Mouse (Mus musculus): ENCODE measurements around the gene Nek7.

Gene Nek7

DNA sequence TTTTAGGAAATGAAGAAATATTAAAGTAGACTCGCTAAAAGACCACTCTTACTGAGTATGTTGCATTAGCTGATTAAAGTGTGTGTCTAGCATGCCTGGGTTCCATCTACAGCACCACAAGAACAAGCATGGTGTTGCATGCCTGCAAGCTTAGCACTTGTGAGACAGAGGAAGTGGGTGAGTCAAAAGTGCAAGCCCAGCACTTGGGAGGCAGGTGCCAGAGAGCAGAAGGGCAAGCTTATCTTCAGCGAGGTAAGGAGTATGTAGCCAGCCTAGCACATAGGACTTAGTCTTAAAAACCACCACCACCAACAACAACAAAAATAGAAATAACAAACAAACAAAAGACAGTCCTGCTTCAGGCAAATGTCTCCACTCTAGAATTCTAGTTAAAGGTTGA lies 103.0 kb downstream of the Nek7 start:
- in situ Hi-C loops (cut with MboI; ENCODE audit: low sequenced_read_pairs): loop anchor here (25.0 kb wide), 1 partner anchor 405 kb away; no protein-coding TSS in a partner anchor

DNA sequence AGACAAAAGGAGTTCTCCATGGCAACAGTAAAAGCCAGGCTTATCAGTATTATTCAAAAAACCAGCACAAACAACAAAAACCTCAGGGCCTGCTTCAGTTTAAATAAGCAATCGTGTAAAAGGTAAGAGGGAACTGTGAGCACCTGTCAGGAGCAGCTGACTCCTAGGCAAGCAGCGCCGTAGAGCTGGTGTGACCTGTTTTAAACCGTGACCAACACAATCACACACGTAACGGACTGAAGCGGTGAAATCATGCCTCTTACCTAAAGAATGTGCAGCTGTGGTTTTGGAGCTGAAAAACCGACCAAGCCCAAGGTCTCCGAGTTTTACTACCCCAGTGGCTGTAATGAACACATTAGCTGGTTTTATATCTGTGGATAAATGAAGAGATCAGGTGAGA lies 104.6 kb downstream of the Nek7 start:
- in situ Hi-C loops (cut with MboI; ENCODE audit: low sequenced_read_pairs): loop anchor here (25.0 kb wide), 1 partner anchor 403 kb away; no protein-coding TSS in a partner anchor

DNA sequence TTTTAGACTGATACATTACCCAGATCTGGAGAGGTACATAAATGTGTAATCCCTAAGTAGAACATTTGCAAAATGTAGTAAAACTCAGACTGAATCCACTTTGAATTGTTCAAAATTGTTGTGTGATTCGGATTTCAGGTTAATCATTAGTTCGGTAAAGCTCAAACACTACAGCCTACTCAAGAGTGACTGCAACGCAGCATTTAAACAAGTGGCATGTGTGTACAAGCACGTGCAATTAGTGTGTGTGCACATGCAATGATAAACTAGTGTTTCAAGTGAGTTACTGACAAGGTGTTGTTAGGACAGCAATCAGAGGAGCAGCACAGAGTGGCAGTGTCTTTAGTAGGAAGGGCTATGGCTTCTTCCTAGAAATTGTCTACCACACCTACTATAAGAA lies 106.0 kb downstream of the Nek7 start:
- in situ Hi-C loops (cut with MboI; ENCODE audit: low sequenced_read_pairs): loop anchor here (25.0 kb wide), 1 partner anchor 402 kb away; no protein-coding TSS in a partner anchor

DNA sequence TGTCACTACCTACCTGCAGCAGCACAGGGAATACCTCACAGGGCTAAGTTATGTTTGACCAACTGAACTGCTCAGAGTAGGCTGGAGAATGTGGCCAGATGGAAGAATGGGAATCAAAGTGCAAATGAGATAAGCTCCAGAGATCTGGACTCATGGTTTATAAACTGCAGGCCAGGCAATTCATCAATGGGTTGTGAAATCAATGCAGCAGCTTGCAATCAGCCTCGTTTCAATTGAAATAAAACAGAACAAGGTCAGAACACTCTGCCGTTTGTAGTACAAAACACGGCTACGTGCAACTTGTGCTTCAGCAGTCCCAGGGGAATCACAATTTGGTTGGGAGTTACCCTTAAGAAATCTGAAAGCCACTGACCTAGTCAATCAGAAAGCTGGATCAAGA lies 109.4 kb downstream of the Nek7 start:
- in situ Hi-C loops (cut with MboI; ENCODE audit: low sequenced_read_pairs): loop anchor here (25.0 kb wide), 1 partner anchor 398 kb away; no protein-coding TSS in a partner anchor

DNA sequence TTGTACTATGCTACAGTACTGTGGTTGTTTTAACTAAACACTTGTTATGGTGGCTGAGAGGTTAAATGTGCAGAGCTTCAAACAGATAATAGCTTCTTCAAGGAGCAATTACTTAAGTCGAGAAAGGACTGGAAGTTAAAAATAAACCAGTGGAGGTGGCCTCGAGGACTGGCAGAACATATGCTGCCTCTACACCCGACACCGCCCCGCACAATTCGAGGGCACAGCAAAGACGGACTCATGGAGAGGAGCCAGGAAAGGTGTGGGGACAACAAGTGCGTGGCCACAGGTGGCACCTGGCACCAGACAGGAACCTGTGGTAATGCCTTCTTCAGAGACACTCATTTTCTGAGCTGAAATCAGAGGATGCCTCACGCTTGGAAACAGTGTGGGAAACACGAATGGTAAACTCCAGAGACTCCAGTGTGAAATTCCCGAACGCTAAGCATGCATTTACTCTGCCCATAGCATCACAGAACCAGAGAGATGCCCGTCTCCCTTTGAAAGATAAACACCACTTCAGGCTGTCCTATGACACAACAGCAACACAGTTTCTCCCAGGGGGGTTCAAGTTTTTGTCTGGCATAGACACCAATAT lies 112.4 kb downstream of the Nek7 start:
- in situ Hi-C loops (cut with MboI; ENCODE audit: low sequenced_read_pairs): loop anchor here (25.0 kb wide), 1 partner anchor 395 kb away; no protein-coding TSS in a partner anchor

DNA sequence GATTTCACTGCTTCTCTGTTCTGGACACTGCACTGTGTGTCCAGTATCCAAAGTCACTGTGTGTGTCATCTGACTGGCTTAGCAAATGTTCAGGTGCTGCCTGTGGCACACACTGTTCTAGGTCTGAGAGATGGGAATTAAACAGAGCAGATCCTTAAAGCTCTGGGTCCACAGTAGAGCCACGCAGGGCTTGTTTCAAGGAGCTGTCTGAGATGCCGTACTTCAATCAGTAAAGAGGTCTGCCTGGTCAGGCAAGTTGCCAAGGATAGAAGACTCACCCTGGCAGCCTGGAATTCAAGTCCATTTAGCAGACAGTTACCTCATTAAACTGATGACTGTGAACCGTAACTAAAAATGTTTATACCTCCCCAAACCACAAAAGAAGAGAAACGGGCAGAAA lies 112.9 kb downstream of the Nek7 start:
- in situ Hi-C loops (cut with MboI; ENCODE audit: low sequenced_read_pairs): loop anchor here (25.0 kb wide), 1 partner anchor 395 kb away; no protein-coding TSS in a partner anchor

DNA sequence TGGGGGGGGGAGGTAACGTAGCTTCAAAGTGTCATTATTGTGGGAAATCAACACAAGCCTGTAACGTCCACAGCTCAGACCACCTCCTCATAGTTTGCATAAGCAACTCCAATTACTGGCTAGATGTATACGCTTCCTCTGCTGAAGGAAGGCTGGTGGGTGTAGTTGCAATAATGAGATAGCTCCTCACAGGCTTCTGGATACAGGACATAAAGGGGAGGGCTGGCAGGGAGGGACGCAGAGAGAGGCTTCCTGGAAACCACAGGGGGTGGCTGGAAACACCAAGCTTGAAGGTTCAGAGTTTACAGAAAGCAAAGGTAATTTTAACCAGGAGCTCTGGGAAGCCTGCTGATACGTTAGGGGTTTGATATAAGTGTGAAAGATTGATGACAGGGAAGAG lies 115.7 kb downstream of the Nek7 start:
- in situ Hi-C loops (cut with MboI; ENCODE audit: low sequenced_read_pairs): loop anchor here (25.0 kb wide), 1 partner anchor 392 kb away; no protein-coding TSS in a partner anchor

DNA sequence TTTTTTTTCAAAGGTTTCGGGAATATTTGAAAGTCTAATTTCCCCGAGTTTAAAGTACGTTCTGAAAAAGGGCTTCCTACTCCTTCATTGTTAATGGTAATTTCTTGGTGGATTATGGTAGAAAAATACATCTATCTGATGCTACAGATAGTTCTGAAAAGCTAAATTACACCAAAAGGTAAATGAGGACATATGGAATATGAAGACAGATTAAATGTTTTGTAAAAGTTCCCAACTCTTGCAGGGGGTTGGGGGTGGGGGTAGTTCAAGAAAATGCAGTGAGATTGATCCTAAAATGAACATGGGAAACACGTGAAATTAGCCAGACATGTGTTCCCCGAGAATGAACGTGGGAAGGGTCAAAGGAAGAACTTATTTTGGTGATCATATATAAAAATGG lies 119.2 kb downstream of the Nek7 start:
- in situ Hi-C loops (cut with MboI; ENCODE audit: low sequenced_read_pairs): loop anchor here (25.0 kb wide), 1 partner anchor 388 kb away; no protein-coding TSS in a partner anchor

DNA sequence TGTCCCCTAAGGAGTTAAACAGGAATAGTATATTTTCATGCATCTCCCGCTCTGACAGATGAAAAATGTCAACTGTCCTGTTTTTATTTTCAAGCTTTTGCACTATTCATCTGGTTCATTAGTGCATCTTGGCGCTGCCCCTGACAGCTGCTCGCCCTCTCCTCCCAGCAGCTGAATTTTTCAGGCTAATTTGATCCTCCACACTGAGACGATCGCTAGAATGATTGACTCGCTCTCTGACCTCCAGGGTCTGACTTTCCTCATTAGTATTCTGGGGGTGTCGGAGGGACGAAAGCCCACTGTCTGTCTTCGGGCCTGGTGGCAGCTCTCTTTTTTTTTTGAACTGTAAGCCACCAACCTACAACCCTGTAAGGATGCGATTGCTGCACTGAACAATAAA lies 119.8 kb downstream of the Nek7 start:
- in situ Hi-C loops (cut with MboI; ENCODE audit: low sequenced_read_pairs): loop anchor here (25.0 kb wide), 1 partner anchor 388 kb away; no protein-coding TSS in a partner anchor

DNA sequence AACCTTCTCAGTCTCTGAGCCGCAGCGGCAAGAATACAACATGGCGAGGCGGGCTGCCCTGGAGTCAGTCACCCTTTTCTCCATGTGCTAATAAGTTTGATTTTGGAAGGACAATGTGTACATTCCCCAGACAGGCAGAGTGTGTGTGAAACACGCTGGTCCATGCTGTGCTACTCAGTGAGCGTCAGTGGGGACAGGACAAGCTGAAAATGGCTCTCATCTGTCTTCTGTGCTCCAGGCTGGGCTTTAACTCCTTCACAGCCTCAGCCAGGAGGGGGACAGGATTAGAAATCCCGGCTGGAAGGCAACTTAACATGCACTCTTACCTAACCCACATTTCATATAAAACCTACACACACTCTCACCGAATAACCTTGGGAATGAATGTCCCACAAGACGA lies 120.5 kb downstream of the Nek7 start:
- in situ Hi-C loops (cut with MboI; ENCODE audit: low sequenced_read_pairs): no loop called here

DNA sequence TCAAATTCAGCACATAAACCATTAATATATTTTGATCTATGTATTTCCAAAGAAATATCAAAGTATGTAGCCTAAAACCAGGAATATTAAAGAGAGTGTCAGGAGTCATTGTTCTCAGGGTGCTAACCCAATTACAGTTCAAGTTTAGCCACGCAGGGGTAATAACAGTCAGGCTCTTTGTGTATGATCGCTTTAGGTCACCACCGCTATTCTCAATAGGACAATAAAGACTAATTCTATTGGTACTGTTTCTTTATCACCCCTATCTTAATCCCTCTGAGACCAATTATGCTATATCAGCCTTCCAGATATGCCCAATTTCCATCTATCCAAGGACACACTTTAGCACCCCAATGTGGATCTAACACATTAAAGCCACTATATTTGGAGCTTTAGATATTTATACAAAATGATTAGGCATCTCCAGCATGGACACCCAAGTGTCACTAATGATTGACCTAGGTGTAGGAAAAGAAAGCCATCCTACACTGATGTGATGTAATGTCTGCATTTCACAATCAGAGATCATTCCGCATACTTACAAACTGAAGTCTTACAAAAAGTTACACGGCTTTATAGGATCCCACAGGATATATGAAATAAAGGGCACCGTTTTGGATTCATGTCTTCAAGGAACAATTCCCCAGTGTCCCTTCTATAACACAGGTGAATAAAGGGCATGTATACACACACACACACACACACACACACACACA lies 128.4 kb downstream of the Nek7 start:
- in situ Hi-C loops (cut with MboI; ENCODE audit: low sequenced_read_pairs): no loop called here

DNA sequence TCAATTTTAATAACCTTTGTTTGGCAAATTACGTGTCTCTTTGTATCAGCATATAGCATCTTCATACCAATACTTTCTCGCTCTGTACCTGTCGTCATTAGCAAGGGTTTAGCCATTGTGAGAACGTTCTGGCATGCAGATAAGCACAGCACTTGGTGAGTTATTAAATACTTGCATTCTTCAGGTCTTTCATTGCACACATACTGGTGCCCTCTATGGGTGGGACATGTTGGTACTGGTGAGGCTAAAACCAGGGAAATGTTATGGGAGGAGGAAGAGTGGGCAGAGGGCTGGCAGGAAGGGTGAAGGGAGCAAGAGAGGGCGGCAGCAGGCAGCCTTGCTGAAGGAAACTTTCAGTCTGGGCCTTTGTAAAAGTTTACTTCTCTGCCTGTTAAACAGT lies 132.4 kb downstream of the Nek7 start:
- in situ Hi-C loops (cut with MboI; ENCODE audit: low sequenced_read_pairs): no loop called here

DNA sequence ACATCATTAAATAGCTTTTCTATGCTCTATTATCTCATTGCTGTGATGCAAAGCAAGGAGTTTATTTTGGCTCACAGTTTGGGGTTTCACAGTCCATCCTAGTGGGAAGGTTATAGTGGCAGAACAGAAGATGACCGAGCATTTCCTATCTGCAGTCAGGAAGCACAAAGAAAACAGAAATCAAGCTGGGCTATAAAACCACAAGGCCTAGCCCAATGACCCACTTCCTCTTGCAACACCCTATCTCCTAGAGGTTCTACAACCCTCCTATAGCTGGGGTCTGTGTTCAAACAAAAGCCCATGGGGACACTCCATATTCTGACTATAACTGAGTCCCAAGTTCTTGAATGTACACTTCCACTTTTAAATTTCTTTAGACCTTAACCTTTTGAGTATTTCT lies 139.2 kb downstream of the Nek7 start:
- in situ Hi-C loops (cut with MboI; ENCODE audit: low sequenced_read_pairs): no loop called here

DNA sequence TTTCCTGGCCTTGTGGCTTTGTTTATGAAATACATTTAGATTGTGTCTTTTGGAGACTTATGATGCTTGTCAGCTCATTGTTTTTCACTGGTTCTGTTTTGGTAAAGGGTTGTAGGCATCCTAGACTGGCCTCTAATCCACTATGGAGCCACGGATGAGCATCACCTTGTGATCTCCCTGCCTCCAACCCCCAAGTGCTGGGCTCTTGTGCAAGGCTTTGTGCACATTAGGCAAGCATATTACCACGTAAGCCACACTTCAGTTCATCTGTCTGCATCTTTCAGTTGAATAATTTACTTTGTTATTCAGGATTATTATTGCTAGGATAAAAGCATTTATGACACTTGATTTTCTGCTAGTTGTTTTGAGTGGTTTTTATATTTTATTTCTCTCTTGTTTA lies 154.6 kb downstream of the Nek7 start:
- in situ Hi-C loops (cut with MboI; ENCODE audit: low sequenced_read_pairs): no loop called here

DNA sequence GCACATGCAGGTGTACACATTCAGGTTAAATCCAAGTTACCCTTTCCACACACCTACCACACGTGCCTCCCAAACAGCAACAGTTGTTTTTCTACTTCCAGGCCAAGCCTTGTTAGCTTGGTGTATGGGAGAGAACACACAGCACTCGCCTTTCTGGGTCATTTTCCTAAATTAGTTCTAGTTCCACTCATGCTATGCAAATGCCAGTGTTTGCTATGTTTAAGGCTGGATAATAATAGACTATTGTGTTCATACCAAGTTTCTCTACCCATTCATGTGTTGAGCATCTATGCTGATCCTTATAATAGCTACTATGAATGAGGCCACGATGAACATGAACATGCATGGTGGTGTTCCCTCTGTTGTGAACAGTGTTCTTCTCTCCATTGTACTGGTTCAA lies 158.5 kb downstream of the Nek7 start:
- in situ Hi-C loops (cut with MboI; ENCODE audit: low sequenced_read_pairs): no loop called here

DNA sequence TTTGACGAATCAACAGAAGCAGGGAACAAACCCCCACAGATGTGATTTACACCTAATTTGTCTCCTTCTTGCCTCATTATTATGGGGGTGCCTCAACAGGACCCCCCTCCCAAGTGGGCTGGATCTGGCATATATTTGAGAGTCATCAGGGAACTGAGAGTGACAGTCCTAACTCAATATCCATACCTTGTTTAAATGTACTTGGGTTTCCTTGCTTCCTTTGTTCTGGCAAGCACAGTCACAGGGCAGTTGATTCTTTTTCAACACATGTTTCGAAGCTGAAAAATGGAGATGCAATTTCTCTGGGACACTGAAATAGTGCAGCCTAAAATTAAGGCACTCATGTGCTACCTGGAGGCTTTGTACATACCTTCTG lies 170.5 kb downstream of the Nek7 start:
- in situ Hi-C loops (cut with MboI; ENCODE audit: low sequenced_read_pairs): no loop called here

DNA sequence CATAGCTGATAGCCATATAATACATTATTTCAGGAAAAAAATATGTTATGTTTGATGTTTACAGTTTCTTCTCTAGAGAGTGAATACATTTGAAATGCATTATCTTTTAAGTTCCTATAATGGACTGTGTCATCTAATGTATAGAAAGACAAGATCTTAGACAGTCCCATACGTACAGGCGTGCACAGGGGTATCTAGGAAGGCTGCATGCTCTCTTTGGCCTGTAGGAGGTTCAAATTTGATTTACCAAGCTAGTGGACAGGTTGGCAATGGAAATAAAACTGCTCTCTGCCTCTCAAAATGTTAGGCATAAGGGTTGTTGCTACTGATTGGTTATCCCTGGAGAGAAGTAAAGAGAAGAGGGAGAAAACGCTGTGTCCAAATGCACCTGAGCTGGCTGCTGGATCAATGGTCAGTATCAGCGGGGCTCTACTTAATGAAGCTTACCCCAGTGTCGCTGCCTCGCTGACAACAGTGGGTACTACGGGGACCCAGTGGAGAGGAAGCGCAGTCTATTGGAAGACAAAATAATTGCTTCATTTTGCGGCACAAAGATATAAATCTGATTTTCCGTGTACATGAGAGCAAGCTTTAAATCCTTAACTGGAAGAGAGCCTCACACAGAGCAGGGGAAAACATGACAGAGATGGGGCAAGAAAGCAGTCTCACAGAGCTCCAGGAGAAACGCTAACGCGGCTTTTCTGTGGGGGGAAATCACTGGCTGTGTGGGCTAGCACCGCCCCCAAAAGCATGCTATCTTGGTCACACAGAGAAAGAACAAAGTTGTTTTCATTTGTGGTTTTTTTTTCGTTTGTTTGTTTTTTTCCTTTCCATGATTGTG lies 171.1 kb downstream of the Nek7 start:
- in situ Hi-C loops (cut with MboI; ENCODE audit: low sequenced_read_pairs): no loop called here

DNA sequence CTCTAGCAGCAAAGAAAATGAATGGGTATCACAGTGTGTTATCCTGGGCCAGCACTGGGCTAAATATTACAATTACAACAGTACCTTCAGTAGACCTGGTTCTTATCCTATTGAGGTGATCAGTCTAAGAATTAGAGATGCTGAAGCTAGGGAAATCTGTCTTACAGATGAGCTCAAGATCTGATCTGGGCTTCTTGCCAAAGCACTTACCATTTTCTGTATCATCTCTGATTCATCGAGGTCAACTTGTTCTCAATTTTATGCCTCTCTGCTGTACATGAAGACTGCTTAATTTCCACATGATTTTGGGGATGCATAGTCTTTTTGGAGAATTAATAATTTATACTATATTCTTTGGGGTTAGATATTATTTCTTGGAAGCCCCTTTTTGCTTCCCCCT lies 173.1 kb downstream of the Nek7 start:
- in situ Hi-C loops (cut with MboI; ENCODE audit: low sequenced_read_pairs): no loop called here

Measured in CH12F3 (cell line).